Mouse (Mus musculus) intestine, embryonic 16.5 days (tissue): ENCODE measurements around the gene Barx2. TPM values are rescaled to one million over a fixed set of nuclear protein-coding genes. Genes with fewer than 3 reads are reported as not detected.

Experiments
- polyA plus RNA-seq: library from polyadenylated mRNA; unstranded; fragments of >200 nt; fragmentation: Nextera tagmentation; extraction: Ambion mirVana; gene quantifications from 2 replicates; pipeline ENCODE4 v1.2.1, GENCODE M21; 2015

Gene Barx2
- polyA plus RNA-seq, 1 experiment from 2014 or later = 0.26 TPM

Other genes starting within 250 kb of the Barx2 start
- 11.0 and 13.1 TPM in 2 replicates for gene Arhgap32, start 202.7 kb upstream of the Barx2 start, polyA plus RNA-seq